8 mouse cellular contexts compared by ENCODE assay signal in genomic region chr11:76916539-76917229, GRCm38 (mm10). TPM values are rescaled to one million over a fixed set of nuclear protein-coding genes. Genes with fewer than 3 reads are reported as not detected.
DNase-seq lines count a peak whose midpoint lies in the region; ATAC-seq lines count a peak whose summit lies in the region.

No protein-coding gene starts in this region.

- H3K9me3 ChIP-seq in midbrain, embryonic 14.5 days (ENCODE audit: control insufficient read depth, low read length), result no peaks in the 10 kb centered on the region
- H3K9me3 ChIP-seq in midbrain, embryonic 10.5 days (replicated peaks), result no peaks in the 10 kb centered on the region
- no peaks in the 10 kb centered on the region for H3K9me3 ChIP-seq in limb, embryonic 12.5 days

- no peak overlapping the region for H3K9ac ChIP-seq in midbrain, embryonic 14.5 days (replicated peaks; ENCODE audit: low read length)
- H3K9ac ChIP-seq in limb, embryonic 12.5 days (replicated peaks), result no peak overlapping the region

- H3K4me1 ChIP-seq in midbrain, embryonic 14.5 days (ENCODE audit: control insufficient read depth, insufficient read depth, low read length), result no peaks in the 10 kb centered on the region; the same call in 1 of the 2 replicates
- H3K4me1 ChIP-seq in midbrain, embryonic 10.5 days, result peaks cover 28% of the 10 kb centered on the region
- H3K4me1 ChIP-seq in limb, embryonic 12.5 days (replicated peaks), result peaks cover 35% of the 10 kb centered on the region

- H3K27ac ChIP-seq in midbrain, embryonic 14.5 days (replicated peaks; ENCODE audit: low read depth, low read length), result no peak overlapping the region
- H3K27ac ChIP-seq in midbrain, embryonic 10.5 days (replicated peaks), result no peak overlapping the region; the same call in 1 of the 2 replicates
- H3K27ac ChIP-seq in limb, embryonic 12.5 days, result no peak overlapping the region

- no peaks in the 10 kb centered on the region for H3K36me3 ChIP-seq in midbrain, embryonic 14.5 days (ENCODE audit: control insufficient read depth, insufficient read depth, low read length)
- no peaks in the 10 kb centered on the region for H3K36me3 ChIP-seq in midbrain, embryonic 10.5 days
- no peaks in the 10 kb centered on the region for H3K36me3 ChIP-seq in limb, embryonic 12.5 days

- H3K4me3 ChIP-seq in midbrain, embryonic 14.5 days (replicated peaks; ENCODE audit: low read depth, low read length), result no peak overlapping the region
- H3K4me3 ChIP-seq in midbrain, embryonic 10.5 days, result no peak overlapping the region
- no peak overlapping the region for H3K4me3 ChIP-seq in limb, embryonic 12.5 days (replicated peaks)

- no peak overlapping the region for H3K4me2 ChIP-seq in midbrain, embryonic 14.5 days (ENCODE audit: low read length)
- H3K4me2 ChIP-seq in limb, embryonic 12.5 days, result peak overlapping the region; percentile 37

- DNase-seq in adrenal gland, postnatal 10 days, result peak; percentile 27
- DNase-seq in adrenal gland, adult 18-20 months (ENCODE audit: low spot score in 2 of 2), result no peak
- DNase-seq in midbrain, embryonic 14.5 days, result peak; percentile 18
- DNase-seq in midbrain, embryonic 10.5 days (ENCODE audit: low spot score), result no peak
- DNase-seq in yolk sac, embryonic 10.5 days (ENCODE audit: low spot score), result peak; percentile 63
- no peak for DNase-seq in layer of hippocampus, postnatal 10 days (ENCODE audit: low spot score in 2 of 2)
- DNase-seq in cerebellum, adult 11-12 months, result no peak

- WGBS in midbrain, embryonic 14.5 days, result 39% methylated on average over 13 of the region's 13 CpGs
- 61% methylated on average over 13 of the region's 13 CpGs for WGBS in midbrain, embryonic 10.5 days
- WGBS in limb, embryonic 12.5 days, result 42% methylated on average over 13 of the region's 13 CpGs

- ATAC-seq in midbrain, embryonic 14.5 days (ENCODE audit: low FRiP score, low TSS enrichment), result no peak
- no peak for ATAC-seq in limb, embryonic 12.5 days (ENCODE audit: insufficient number of reproducible peaks, insufficient read depth, low FRiP score, low TSS enrichment, low read depth)

- no peaks in the 10 kb centered on the region for H3K27me3 ChIP-seq in midbrain, embryonic 14.5 days (ENCODE audit: control insufficient read depth, insufficient read depth, low read length)
- H3K27me3 ChIP-seq in midbrain, embryonic 10.5 days (ENCODE audit: low read depth, poor library complexity, severe bottlenecking), result no peaks in the 10 kb centered on the region
- no peaks in the 10 kb centered on the region; the same call in 1 of the 2 replicates for H3K27me3 ChIP-seq in limb, embryonic 12.5 days

RNA-seq across cellular contexts. Expression of gene Blmh, which starts 7.9 kb away (rescaled TPM):
- 10 to 100 TPM; 60.4 to 67.4 TPM for total RNA-seq in adrenal gland, postnatal 10 days (2021)
- total RNA-seq in adrenal gland, adult 18-20 months (2021), result 10 to 100 TPM; 40.3 to 47.8 TPM
- 113 and 136 TPM in 2 replicates for polyA plus RNA-seq in midbrain, embryonic 14.5 days (2014; fragmentation: Nextera tagmentation; extraction: Ambion mirVana)
- polyA plus RNA-seq in midbrain, embryonic 10.5 days (2016; fragmentation: Nextera tagmentation; extraction: Ambion mirVana), result 205 and 212 TPM in 2 replicates
- 202 and 212 TPM in 2 replicates for polyA plus RNA-seq in limb, embryonic 12.5 days (2016; fragmentation: Nextera tagmentation; extraction: Ambion mirVana)
- 10 to 100 TPM; 85.0 to 91.7 TPM for total RNA-seq in layer of hippocampus, postnatal 10 days (2021)

RNA-seq across cellular contexts. Expression of gene Tmigd1, which starts 14.7 kb away (rescaled TPM):
- total RNA-seq in adrenal gland, postnatal 10 days (2021), result 1 to 10 TPM in 1 of 2 experiments, under 1 TPM in 1; 0.81 to 1.8 TPM
- under 1 TPM; 0.29 to 0.83 TPM for total RNA-seq in adrenal gland, adult 18-20 months (2021)
- polyA plus RNA-seq in midbrain, embryonic 14.5 days (2014; fragmentation: Nextera tagmentation; extraction: Ambion mirVana), result 0.16 TPM in 1 of 2 replicates, not detected in the other
- 0.09 TPM in 1 of 2 replicates, not detected in the other for polyA plus RNA-seq in midbrain, embryonic 10.5 days (2016; fragmentation: Nextera tagmentation; extraction: Ambion mirVana)
- polyA plus RNA-seq in limb, embryonic 12.5 days (2016; fragmentation: Nextera tagmentation; extraction: Ambion mirVana), result not detected in 2 replicates
- total RNA-seq in layer of hippocampus, postnatal 10 days (2021), result not detected

Comparison
In these comparisons a context has a peak if more than half of its experiments do, and no peak if none do; other contexts are left out.
1. DNase-seq: peak in adrenal gland, postnatal 10 days (single experiment), midbrain, embryonic 14.5 days (single experiment) and yolk sac, embryonic 10.5 days (single experiment); none in adrenal gland, adult 18-20 months (0 of 2), midbrain, embryonic 10.5 days (single experiment), layer of hippocampus, postnatal 10 days (0 of 2) and cerebellum, adult 11-12 months (single experiment).